Mouse (Mus musculus) intestine, embryonic 16.5 days (tissue): ENCODE measurements around the gene Cerkl. TPM values are rescaled to one million over a fixed set of nuclear protein-coding genes. Genes with fewer than 3 reads are reported as not detected.

Experiments used
- ATAC-seq: fragments of 200-750 bp; cut with Nextera tagmentation; 2 replicates; pipeline ENCODE4 v1.8.0; 2017; ENCODE audit warnings: moderate TSS enrichment, moderate library complexity
- H3K27ac ChIP-seq: fragments of 300-500 bp; sonication (generic); 2 replicates; pipeline ENCODE4 v1.5.1; 2014; ENCODE audit warnings: mild to moderate bottlenecking, low read length
- H3K27me3 ChIP-seq: fragments of 300-500 bp; sonication (generic); replicated peaks from 2 replicates; pipeline ENCODE4 v1.6.1; 2014; ENCODE audit warnings: low read length, control low read depth, mixed read lengths; ENCODE audit not compliant: control insufficient read depth, insufficient read depth
- H3K36me3 ChIP-seq: fragments of 300-500 bp; sonication (generic); 2 replicates; pipeline ENCODE4 v1.6.1; 2014; ENCODE audit warnings: low read length, control low read depth; ENCODE audit not compliant: control insufficient read depth, insufficient read depth
- H3K4me1 ChIP-seq: fragments of 300-500 bp; sonication (generic); 2 replicates; pipeline ENCODE4 v1.6.1; 2014; ENCODE audit warnings: low read length, control low read depth, mixed read lengths; ENCODE audit not compliant: control insufficient read depth, insufficient read depth
- H3K4me2 ChIP-seq: fragments of 300-500 bp; sonication (generic); 2 replicates; pipeline ENCODE4 v1.6.1; 2014; ENCODE audit warnings: low read depth, low read length, control low read depth
- H3K4me3 ChIP-seq: fragments of 300-500 bp; sonication (generic); 2 replicates; pipeline ENCODE4 v1.5.1; 2014; ENCODE audit warnings: mild to moderate bottlenecking, low read length
- H3K9ac ChIP-seq: fragments of 300-500 bp; sonication (generic); 2 replicates; pipeline ENCODE4 v1.6.1; 2014; ENCODE audit warnings: low read depth, low read length
- H3K9me3 ChIP-seq: fragments of 300-500 bp; sonication (generic); 2 replicates; pipeline ENCODE4 v1.6.1; 2016; ENCODE audit warnings: low read length, control low read depth; ENCODE audit not compliant: control insufficient read depth
- WGBS: fragments of 180-500 bp; shearing (Covaris S2); extraction: QIAGEN DNeasy Blood & Tissue Kit; methylation state at CpG from one replicate; pipeline ENCODE4 v1.1.7; 2014; 5-methylcytosine and 5-hydroxymethylcytosine counted together
- polyA plus RNA-seq: library from polyadenylated mRNA; unstranded; fragments of >200 nt; fragmentation: Nextera tagmentation; extraction: Ambion mirVana; gene quantifications from 2 replicates; pipeline ENCODE4 v1.2.1, GENCODE M21; 2015

The Cerkl gene
- polyA plus RNA-seq, 1 experiment from 2014 or later, result 1.1 TPM

DNA sequence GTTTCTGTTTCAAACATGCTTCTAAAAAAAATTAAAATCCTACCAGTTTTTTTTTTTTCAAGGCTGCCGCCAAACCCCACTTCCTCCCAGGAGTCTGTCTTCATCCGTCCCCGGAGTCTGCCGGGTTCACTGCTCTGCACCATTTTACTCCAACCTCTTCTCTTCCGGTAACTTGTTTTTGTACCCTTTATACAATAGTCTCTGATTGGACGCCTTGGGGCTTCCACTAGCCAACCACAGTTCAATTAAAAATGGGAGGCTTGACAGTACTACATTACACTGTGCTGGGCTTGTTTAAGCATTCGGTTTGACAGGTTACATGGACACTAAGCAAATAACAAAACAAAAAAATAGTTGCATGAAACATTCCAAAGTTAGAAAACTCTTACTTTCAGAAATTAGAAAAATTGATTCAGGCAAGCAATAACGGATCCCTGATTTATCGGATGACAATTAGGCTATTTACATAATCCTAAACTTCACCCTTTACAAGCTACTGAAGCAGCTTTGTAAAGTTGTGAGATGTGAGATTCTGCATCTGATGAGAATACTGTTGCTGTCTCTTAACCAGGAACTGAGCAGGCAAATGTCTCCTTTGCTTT is 85.8 kb downstream of the Cerkl start:
- no peak overlapping the region for H3K4me2 ChIP-seq
- no peak for ATAC-seq
- WGBS, result 81% methylated on average over 9 of the region's 9 CpGs
- H3K36me3 ChIP-seq, result no peaks in the 10 kb centered on the region
- H3K27me3 ChIP-seq, result no peaks in the 10 kb centered on the region
- H3K4me1 ChIP-seq, result no peaks in the 10 kb centered on the region
- no peak overlapping the region for H3K9ac ChIP-seq
- H3K27ac ChIP-seq, result no peak overlapping the region
- H3K4me3 ChIP-seq, result no peak overlapping the region
- H3K9me3 ChIP-seq, result no peaks in the 10 kb centered on the region

DNA sequence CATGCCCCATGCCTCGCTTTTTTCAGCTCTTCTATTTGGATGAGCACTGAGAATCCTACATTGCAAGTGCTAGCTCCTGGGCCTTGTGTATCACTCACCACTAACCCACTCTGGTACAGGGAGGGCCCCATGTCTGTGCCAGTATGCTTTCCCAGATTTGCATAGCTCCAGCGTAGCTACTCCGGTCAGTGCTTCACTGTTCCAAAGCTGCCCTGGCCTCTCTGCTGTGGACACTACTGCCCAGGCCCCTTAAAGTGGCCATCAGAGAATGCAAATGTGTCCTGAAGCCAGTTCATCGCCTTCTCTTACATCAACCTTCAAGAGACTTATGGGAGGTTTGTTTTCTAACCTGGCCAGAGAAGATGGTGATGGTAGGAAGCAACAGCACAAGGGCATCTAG is 86.7 kb downstream of the Cerkl start:
- 81% methylated on average over 4 of the region's 4 CpGs for WGBS
- Histone ChIP-seq H3K9ac (no peak overlapping the region), H3K27me3 (no peaks in the 10 kb centered on the region), H3K4me2 (no peak overlapping the region), H3K36me3 (no peaks in the 10 kb centered on the region), H3K4me1 (no peaks in the 10 kb centered on the region), H3K27ac (no peak overlapping the region), H3K4me3 (no peak overlapping the region), H3K9me3 (no peaks in the 10 kb centered on the region)
- no peak for ATAC-seq

GRCm38 (mm10) chr2:79369061-79369524 is 87.5 kb downstream of the Cerkl start:
- no peak overlapping the region for H3K4me3 ChIP-seq
- 75% methylated on average over 7 of the region's 7 CpGs for WGBS
- no peaks in the 10 kb centered on the region for H3K36me3 ChIP-seq
- H3K27me3 ChIP-seq, result no peaks in the 10 kb centered on the region
- no peak overlapping the region for H3K27ac ChIP-seq
- ATAC-seq, result no peak
- H3K9ac ChIP-seq, result no peak overlapping the region
- no peaks in the 10 kb centered on the region for H3K4me1 ChIP-seq
- H3K4me2 ChIP-seq, result no peak overlapping the region
- H3K9me3 ChIP-seq, result no peaks in the 10 kb centered on the region

DNA sequence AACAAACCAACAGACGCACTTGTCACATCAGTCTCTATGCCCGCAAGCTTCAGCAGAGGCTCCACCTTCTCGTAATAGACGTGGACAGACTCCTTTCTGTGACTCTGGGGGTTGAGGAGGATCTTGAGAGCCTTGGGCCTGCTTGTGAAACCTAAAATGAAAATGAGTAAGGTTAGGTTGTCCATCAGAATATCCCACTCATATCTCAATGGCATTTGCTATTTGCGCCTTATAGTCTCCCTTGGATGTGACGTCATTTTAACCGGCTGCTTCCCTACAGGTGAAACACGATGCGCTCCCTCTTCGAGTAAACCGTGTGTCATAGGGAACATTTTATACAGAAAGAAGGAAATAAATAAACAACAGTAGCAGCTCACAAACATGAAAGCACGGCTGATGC is 87.9 kb downstream of the Cerkl start:
- no peaks in the 10 kb centered on the region for H3K27me3 ChIP-seq
- H3K9me3 ChIP-seq, result no peaks in the 10 kb centered on the region
- no peaks in the 10 kb centered on the region for H3K4me1 ChIP-seq
- 84% methylated on average over 12 of the region's 12 CpGs for WGBS
- H3K36me3 ChIP-seq, result no peaks in the 10 kb centered on the region
- H3K4me3 ChIP-seq, result no peak overlapping the region
- no peak for ATAC-seq
- no peak overlapping the region for H3K9ac ChIP-seq
- no peak overlapping the region for H3K4me2 ChIP-seq
- H3K27ac ChIP-seq, result no peak overlapping the region

GRCm38 (mm10) chr2:79367451-79368450 is 88.8 kb downstream of the Cerkl start:
- WGBS, result 76% methylated on average over 18 of the region's 18 CpGs

DNA sequence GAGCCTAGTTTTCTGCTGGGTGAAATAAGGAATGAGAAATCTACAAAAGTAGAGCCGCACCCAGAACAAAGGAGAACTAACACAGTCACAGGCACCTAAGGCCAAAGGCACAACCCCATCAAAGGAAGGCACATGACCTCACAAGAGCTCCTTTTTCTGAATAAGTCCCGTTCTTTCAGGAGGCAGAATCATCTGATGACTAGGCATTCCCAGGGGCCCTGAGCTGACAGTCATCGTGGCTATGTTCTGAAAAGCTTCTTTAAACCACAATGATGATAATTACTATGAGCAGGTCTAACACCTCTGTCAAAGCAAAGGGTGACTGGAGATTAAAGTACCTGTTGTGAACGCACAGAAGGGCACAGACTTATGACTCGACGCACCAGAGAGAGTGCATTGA is 92.7 kb downstream of the Cerkl start:
- Histone ChIP-seq H3K27me3 (no peaks in the 10 kb centered on the region), H3K27ac (no peak overlapping the region), H3K36me3 (no peaks in the 10 kb centered on the region), H3K9ac (no peak overlapping the region), H3K4me2 (no peak overlapping the region), H3K9me3 (no peaks in the 10 kb centered on the region), H3K4me1 (no peaks in the 10 kb centered on the region), H3K4me3 (no peak overlapping the region)
- 77% methylated on average over 6 of the region's 6 CpGs for WGBS
- no peak for ATAC-seq

More at GRCm38 (mm10) chr2:79367451-79368450, 88.8 kb downstream of the Cerkl start:
- no peaks in the 10 kb centered on the region for H3K9me3 ChIP-seq
- no peak overlapping the region for H3K27ac ChIP-seq
- no peak overlapping the region for H3K9ac ChIP-seq
- H3K4me1 ChIP-seq, result no peaks in the 10 kb centered on the region
- no peak overlapping the region for H3K4me2 ChIP-seq
- no peaks in the 10 kb centered on the region for H3K36me3 ChIP-seq
- H3K27me3 ChIP-seq, result no peaks in the 10 kb centered on the region
- ATAC-seq, result no peak
- no peak overlapping the region for H3K4me3 ChIP-seq

DNA sequence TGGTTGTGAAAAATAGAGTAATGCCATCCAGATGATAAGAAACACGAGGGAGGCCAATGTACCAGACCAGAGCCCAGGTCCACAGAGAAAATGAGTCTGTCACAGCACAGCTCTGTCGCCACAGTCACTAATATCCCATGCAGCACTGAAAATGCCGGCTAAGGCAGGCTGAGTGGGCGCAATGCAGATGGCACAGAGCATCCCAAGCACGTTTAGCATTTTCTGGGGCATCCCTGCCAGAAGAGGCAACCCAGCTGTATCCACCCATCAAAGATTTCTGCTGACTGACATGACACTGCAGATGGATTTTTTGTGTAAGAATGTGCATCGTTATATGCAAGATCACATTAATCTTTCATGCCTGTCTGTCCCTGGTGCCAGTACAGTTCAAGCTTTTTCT is 94.6 kb downstream of the Cerkl start:
- H3K4me3 ChIP-seq, result no peak overlapping the region
- no peak overlapping the region for H3K27ac ChIP-seq
- no peaks in the 10 kb centered on the region for H3K27me3 ChIP-seq
- no peaks in the 10 kb centered on the region for H3K4me1 ChIP-seq
- no peaks in the 10 kb centered on the region for H3K9me3 ChIP-seq
- 69% methylated on average over 6 of the region's 6 CpGs for WGBS
- H3K9ac ChIP-seq, result no peak overlapping the region
- no peak overlapping the region for H3K4me2 ChIP-seq
- ATAC-seq, result no peak
- H3K36me3 ChIP-seq, result no peaks in the 10 kb centered on the region

DNA sequence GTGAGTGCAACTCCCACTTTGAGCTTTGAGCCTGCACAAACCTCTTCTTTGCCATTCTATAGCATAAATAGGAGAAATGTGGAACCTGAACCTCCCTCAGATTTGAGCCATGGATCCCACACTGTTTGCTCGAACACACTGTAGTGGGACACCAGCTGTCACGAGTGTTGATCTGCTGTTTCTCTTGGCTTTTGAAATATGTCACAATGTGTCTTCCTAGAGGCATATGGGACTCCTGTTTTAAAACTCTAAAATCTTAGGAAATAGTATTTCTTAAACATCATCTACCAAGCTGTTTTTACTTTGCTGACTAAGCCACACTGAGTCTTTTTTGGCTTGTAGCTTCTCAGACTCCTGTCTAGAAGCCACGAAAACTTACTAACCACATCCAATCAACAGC is 98.8 kb downstream of the Cerkl start:
- Histone ChIP-seq H3K4me2 (no peak overlapping the region), H3K4me1 (no peaks in the 10 kb centered on the region), H3K27ac (no peak overlapping the region), H3K36me3 (no peaks in the 10 kb centered on the region), H3K9ac (no peak overlapping the region), H3K9me3 (no peaks in the 10 kb centered on the region), H3K4me3 (no peak overlapping the region), H3K27me3 (no peaks in the 10 kb centered on the region)
- ATAC-seq, result no peak
- 81% methylated on average over 3 of the region's 3 CpGs for WGBS

- H3K9me3 ChIP-seq, result no peaks in the 10 kb centered on the region
- H3K9ac ChIP-seq, result no peak overlapping the region
- no peaks in the 10 kb centered on the region for H3K27me3 ChIP-seq
- no peak overlapping the region for H3K4me2 ChIP-seq
- no peaks in the 10 kb centered on the region for H3K36me3 ChIP-seq
- no peak for ATAC-seq
- H3K4me1 ChIP-seq, result no peaks in the 10 kb centered on the region
- H3K4me3 ChIP-seq, result no peak overlapping the region
- H3K27ac ChIP-seq, result no peak overlapping the region
- 77% methylated on average over 16 of the region's 16 CpGs for WGBS
Measured at GRCm38 (mm10) chr2:79354773-79355172, 101.8 kb downstream of the Cerkl start.
